Mouse (Mus musculus): ENCODE results near the gene Prcp.

The Prcp gene

GRCm38 (mm10) chr7:92874116-92874675 is at the start of gene Prcp, which contains the start of gene Ddias:
Prcp (plus strand) TSS chr7:92874470.
Ddias (minus strand) TSS chr7:92874247.
- peak; percentile 91 for DNase-seq (ENCODE audit: low read depth, low spot score)

GRCm38 (mm10) chr7:92826248-92826647 is 48.0 kb upstream of the Prcp start:
- no peak for DNase-seq (ENCODE audit: low read depth, low spot score)

- no peak for DNase-seq (ENCODE audit: low read depth, low spot score)
Measured at GRCm38 (mm10) chr7:92827981-92828380, 46.3 kb upstream of the Prcp start.

GRCm38 (mm10) chr7:92832395-92832794 is 41.9 kb upstream of the Prcp start:
- DNase-seq (ENCODE audit: low read depth, low spot score) = no peak

GRCm38 (mm10) chr7:92834391-92834790 is 39.9 kb upstream of the Prcp start:
- DNase-seq (ENCODE audit: low read depth, low spot score) = no peak

- DNase-seq (ENCODE audit: low read depth, low spot score) = no peak
Measured at GRCm38 (mm10) chr7:92836447-92836846, 37.8 kb upstream of the Prcp start.

GRCm38 (mm10) chr7:92837226-92837625 is 37.0 kb upstream of the Prcp start:
- DNase-seq (ENCODE audit: low read depth, low spot score) = no peak

GRCm38 (mm10) chr7:92837907-92838306 is 36.4 kb upstream of the Prcp start:
- no peak for DNase-seq (ENCODE audit: low read depth, low spot score)

GRCm38 (mm10) chr7:92842254-92842653 is 32.0 kb upstream of the Prcp start:
- no peak for DNase-seq (ENCODE audit: low read depth, low spot score)

GRCm38 (mm10) chr7:92848246-92848645 is 26.0 kb upstream of the Prcp start:
- DNase-seq (ENCODE audit: low read depth, low spot score) = no peak

- DNase-seq (ENCODE audit: low read depth, low spot score) = no peak
Measured at GRCm38 (mm10) chr7:92866526-92866925, 7.7 kb upstream of the Prcp start.

- no peak for DNase-seq (ENCODE audit: low read depth, low spot score)
Measured at GRCm38 (mm10) chr7:92870161-92870560, 4.1 kb upstream of the Prcp start.

- no peak for DNase-seq (ENCODE audit: low read depth, low spot score)
Measured at GRCm38 (mm10) chr7:92871596-92871995, 2.7 kb upstream of the Prcp start.

GRCm38 (mm10) chr7:92874761-92875408 is 615 bp downstream of the Prcp start:
- DNase-seq (ENCODE audit: low read depth, low spot score) = peak; percentile 88

- DNase-seq (ENCODE audit: low read depth, low spot score) = no peak
Measured at GRCm38 (mm10) chr7:92876066-92876465, 1.8 kb downstream of the Prcp start.

GRCm38 (mm10) chr7:92876538-92876937 is 2.3 kb downstream of the Prcp start:
- no peak for DNase-seq (ENCODE audit: low read depth, low spot score)

- no peak for DNase-seq (ENCODE audit: low read depth, low spot score)
Measured at GRCm38 (mm10) chr7:92878575-92879285, 4.5 kb downstream of the Prcp start.

- no peak for DNase-seq (ENCODE audit: low read depth, low spot score)
Measured at GRCm38 (mm10) chr7:92883850-92884716, 9.8 kb downstream of the Prcp start.

- no peak for DNase-seq (ENCODE audit: low read depth, low spot score)
Measured at GRCm38 (mm10) chr7:92884998-92885660, 10.9 kb downstream of the Prcp start.

- DNase-seq (ENCODE audit: low read depth, low spot score) = no peak
Measured at GRCm38 (mm10) chr7:92886801-92887200, 12.5 kb downstream of the Prcp start.

- no peak for DNase-seq (ENCODE audit: low read depth, low spot score)
Measured at GRCm38 (mm10) chr7:92887230-92887629, 13.0 kb downstream of the Prcp start.
